Mouse (Mus musculus): ENCODE results near the gene Ckmt1.
A peak's percentile ranks its signal among the peaks of the same experiment; 100 is the strongest.
"Not testable (repeated sequence)": the region's sequence is repeated elsewhere in the genome, so short reads cannot be mapped to it uniquely, and the experiment has no call there.

Ckmt1 gene

GRCm38 (mm10) chr2:121357494-121357893 lies at the start of gene Ckmt1:
Ckmt1 (plus strand) TSS chr2:121357714.
- no peak for DNase-seq (ENCODE audit: extremely low spot score)

GRCm38 (mm10) chr2:121308997-121309416 lies 48.5 kb upstream of the Ckmt1 start:
- no peak for DNase-seq (ENCODE audit: extremely low spot score)

- no peak for DNase-seq (ENCODE audit: extremely low spot score)
These were observed 41.2 kb upstream of the Ckmt1 start for GRCm38 (mm10) chr2:121316278-121316677.

GRCm38 (mm10) chr2:121323041-121323440 lies 34.5 kb upstream of the Ckmt1 start:
- DNase-seq (ENCODE audit: extremely low spot score), result no peak

- DNase-seq (ENCODE audit: extremely low spot score), result no peak
These were observed 33.6 kb upstream of the Ckmt1 start for GRCm38 (mm10) chr2:121323693-121324470.

- DNase-seq (ENCODE audit: extremely low spot score), result no peak
These were observed 28.0 kb upstream of the Ckmt1 start for GRCm38 (mm10) chr2:121329492-121329891.

GRCm38 (mm10) chr2:121339057-121339456 lies 18.5 kb upstream of the Ckmt1 start:
- DNase-seq (ENCODE audit: extremely low spot score), result no peak

GRCm38 (mm10) chr2:121353156-121353555 lies 4.4 kb upstream of the Ckmt1 start:
- DNase-seq (ENCODE audit: extremely low spot score), result no peak

- DNase-seq (ENCODE audit: extremely low spot score), result no peak
These were observed 3.1 kb upstream of the Ckmt1 start for GRCm38 (mm10) chr2:121354378-121354777.

- peak; percentile 96 for DNase-seq (ENCODE audit: extremely low spot score)
These were observed 2.5 kb upstream of the Ckmt1 start, which contains the start of gene Ppip5k1 for GRCm38 (mm10) chr2:121354820-121355592. Ppip5k1 (minus strand) TSS chr2:121355396.

- no peak for DNase-seq (ENCODE audit: extremely low spot score)
These were observed 447 bp downstream of the Ckmt1 start for GRCm38 (mm10) chr2:121357961-121358360.

- peak; percentile 57 for DNase-seq (ENCODE audit: extremely low spot score)
These were observed 867 bp downstream of the Ckmt1 start for GRCm38 (mm10) chr2:121358381-121358780.

- no peak for DNase-seq (ENCODE audit: extremely low spot score)
These were observed 1.9 kb downstream of the Ckmt1 start for GRCm38 (mm10) chr2:121359461-121359860.

GRCm38 (mm10) chr2:121363656-121364055 lies 6.1 kb downstream of the Ckmt1 start:
- no peak for DNase-seq (ENCODE audit: extremely low spot score)

GRCm38 (mm10) chr2:121368831-121369230 lies 11.3 kb downstream of the Ckmt1 start:
- no peak for DNase-seq (ENCODE audit: extremely low spot score)

GRCm38 (mm10) chr2:121370921-121371320 lies 13.4 kb downstream of the Ckmt1 start:
- DNase-seq (ENCODE audit: extremely low spot score), result no peak

- no peak for DNase-seq (ENCODE audit: extremely low spot score)
These were observed 14.8 kb downstream of the Ckmt1 start for GRCm38 (mm10) chr2:121372266-121372665.

- DNase-seq (ENCODE audit: extremely low spot score), result no peak
These were observed 17.3 kb downstream of the Ckmt1 start for GRCm38 (mm10) chr2:121374766-121375165.

GRCm38 (mm10) chr2:121386961-121387575 lies 29.6 kb downstream of the Ckmt1 start, which contains the start of gene Strc:
Strc (minus strand) TSS chr2:121387168.
- DNase-seq (ENCODE audit: extremely low spot score), result not testable (repeated sequence)

- DNase-seq (ENCODE audit: extremely low spot score), result peak; percentile 66
These were observed 39.1 kb downstream of the Ckmt1 start for GRCm38 (mm10) chr2:121396624-121397023.

GRCm38 (mm10) chr2:121403296-121403695 lies 45.8 kb downstream of the Ckmt1 start:
- DNase-seq (ENCODE audit: extremely low spot score), result no peak

- DNase-seq (ENCODE audit: extremely low spot score), result peak; percentile 28
These were observed 50.6 kb downstream of the Ckmt1 start for GRCm38 (mm10) chr2:121408160-121408559.
